Mouse (Mus musculus) liver, embryonic 13.5 days (tissue): ENCODE data around the gene Kcnk16. TPM values are rescaled to one million over a fixed set of nuclear protein-coding genes. Genes with fewer than 3 reads are reported as not detected.
A peak's percentile ranks its signal among the peaks of the same experiment; 100 is the strongest.

Experiments used
- ATAC-seq: fragments of 200-750 bp; cut with Nextera tagmentation; 2 replicates; pipeline ENCODE4 v1.8.0; 2017; ENCODE audit warnings: low read depth, mild to moderate bottlenecking, moderate number of reproducible peaks, moderate library complexity
- DNase-seq: peaks from one replicate; pipeline ENCODE4 v3.0.0; 2022
- H3K27ac ChIP-seq: fragments of 300-500 bp; sonication (generic); 2 replicates; pipeline ENCODE4 v1.5.1; 2015; ENCODE audit warnings: moderate library complexity, mild to moderate bottlenecking, inconsistent platforms
- H3K27me3 ChIP-seq: fragments of 300-500 bp; sonication (generic); 2 replicates; pipeline ENCODE4 v1.6.1; 2015; ENCODE audit warnings: mild to moderate bottlenecking, inconsistent platforms
- H3K36me3 ChIP-seq: fragments of 300-500 bp; sonication (generic); 2 replicates; pipeline ENCODE4 v1.6.1; 2015; ENCODE audit warnings: mild to moderate bottlenecking, inconsistent platforms
- H3K4me1 ChIP-seq: fragments of 300-500 bp; sonication (generic); replicated peaks from 2 replicates; pipeline ENCODE4 v1.6.1; 2015; ENCODE audit warnings: inconsistent platforms
- H3K4me2 ChIP-seq: fragments of 300-500 bp; sonication (generic); 2 replicates; pipeline ENCODE4 v1.6.1; 2015; ENCODE audit warnings: inconsistent platforms, mild to moderate bottlenecking, moderate library complexity
- H3K4me3 ChIP-seq: fragments of 300-500 bp; sonication (generic); replicated peaks from 2 replicates; pipeline ENCODE4 v1.5.1; 2015; ENCODE audit warnings: mild to moderate bottlenecking, inconsistent platforms
- H3K9ac ChIP-seq: fragments of 300-500 bp; sonication (generic); 2 replicates; pipeline ENCODE4 v1.6.1; 2015; ENCODE audit warnings: mild to moderate bottlenecking, inconsistent platforms
- H3K9me3 ChIP-seq: fragments of 300-500 bp; sonication (generic); replicated peaks from 2 replicates; pipeline ENCODE4 v1.6.1; 2016; ENCODE audit warnings: inconsistent platforms
- WGBS: fragments of 180-500 bp; shearing (Covaris S2); methylation state at CpG from one replicate; pipeline ENCODE4 v1.1.7; 2015; ENCODE audit not compliant: insufficient replicate concordance; 5-methylcytosine and 5-hydroxymethylcytosine counted together
- polyA plus RNA-seq: library from polyadenylated mRNA; unstranded; fragments of >200 nt; fragmentation: Nextera tagmentation; extraction: Ambion mirVana; gene quantifications from 2 replicates; pipeline ENCODE4 v1.2.1, GENCODE M21; 2015

Kcnk16 gene
- polyA plus RNA-seq, 1 experiment from 2014 or later: 4.6 TPM

DNA sequence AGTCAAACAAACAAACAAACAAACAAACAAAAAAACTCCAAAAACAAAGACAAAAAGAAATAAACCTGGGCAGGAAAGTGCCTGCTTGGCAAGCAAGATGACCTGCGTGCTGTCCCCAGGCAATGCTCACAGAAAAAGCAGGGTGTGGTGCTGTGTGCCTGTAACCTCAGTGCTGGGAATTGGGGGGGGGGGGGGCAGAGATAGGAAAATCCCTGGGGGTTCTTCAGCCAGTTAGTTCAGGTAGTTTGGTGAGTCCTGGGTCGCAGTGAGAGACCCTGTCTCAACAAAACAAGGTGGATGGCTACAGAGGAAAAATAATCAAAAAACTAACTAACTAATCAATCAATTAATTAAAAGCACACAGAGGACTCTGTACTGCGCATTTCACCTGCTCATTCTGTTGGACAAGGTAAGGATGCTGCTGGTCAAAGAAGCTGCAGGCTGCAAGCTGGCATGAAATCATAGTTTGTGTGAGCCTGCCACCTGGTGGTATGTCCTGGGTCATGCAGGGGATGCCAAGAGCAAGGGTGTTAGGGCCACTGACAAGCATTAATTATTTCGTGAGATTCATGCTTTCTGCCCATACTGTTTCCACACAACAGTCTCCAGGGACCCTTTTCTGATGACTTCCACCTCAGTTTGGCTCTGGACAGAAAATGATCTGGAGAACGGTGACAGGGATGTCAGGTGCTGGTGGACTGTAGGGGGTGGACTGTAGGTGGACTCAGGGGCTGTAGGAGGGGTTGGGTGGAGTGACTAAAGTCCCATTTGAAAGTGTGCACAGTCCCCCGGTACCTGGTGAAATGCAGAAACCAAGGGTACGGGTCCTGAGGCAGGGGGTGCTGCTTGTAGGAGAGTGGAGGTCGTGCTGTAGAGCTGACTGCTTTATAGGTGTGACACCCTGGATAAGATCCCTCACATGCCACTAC is 10.6 kb downstream of the Kcnk16 start:
- ATAC-seq: 0 out of 2 replicates have a peak, but pooled peaks have one; percentile 15
- no peaks in the 10 kb centered on the region for H3K9me3 ChIP-seq
- DNase-seq: peak; percentile 52
- WGBS: 34% methylated on average over 8 of the region's 8 CpGs
- no peak overlapping the region for H3K4me3 ChIP-seq
- no peaks in the 10 kb centered on the region for H3K4me1 ChIP-seq
- no peak overlapping the region for H3K27ac ChIP-seq
- H3K9ac ChIP-seq: no peak overlapping the region
- no peak overlapping the region for H3K4me2 ChIP-seq
- no peaks in the 10 kb centered on the region for H3K27me3 ChIP-seq
- no peaks in the 10 kb centered on the region for H3K36me3 ChIP-seq

DNA sequence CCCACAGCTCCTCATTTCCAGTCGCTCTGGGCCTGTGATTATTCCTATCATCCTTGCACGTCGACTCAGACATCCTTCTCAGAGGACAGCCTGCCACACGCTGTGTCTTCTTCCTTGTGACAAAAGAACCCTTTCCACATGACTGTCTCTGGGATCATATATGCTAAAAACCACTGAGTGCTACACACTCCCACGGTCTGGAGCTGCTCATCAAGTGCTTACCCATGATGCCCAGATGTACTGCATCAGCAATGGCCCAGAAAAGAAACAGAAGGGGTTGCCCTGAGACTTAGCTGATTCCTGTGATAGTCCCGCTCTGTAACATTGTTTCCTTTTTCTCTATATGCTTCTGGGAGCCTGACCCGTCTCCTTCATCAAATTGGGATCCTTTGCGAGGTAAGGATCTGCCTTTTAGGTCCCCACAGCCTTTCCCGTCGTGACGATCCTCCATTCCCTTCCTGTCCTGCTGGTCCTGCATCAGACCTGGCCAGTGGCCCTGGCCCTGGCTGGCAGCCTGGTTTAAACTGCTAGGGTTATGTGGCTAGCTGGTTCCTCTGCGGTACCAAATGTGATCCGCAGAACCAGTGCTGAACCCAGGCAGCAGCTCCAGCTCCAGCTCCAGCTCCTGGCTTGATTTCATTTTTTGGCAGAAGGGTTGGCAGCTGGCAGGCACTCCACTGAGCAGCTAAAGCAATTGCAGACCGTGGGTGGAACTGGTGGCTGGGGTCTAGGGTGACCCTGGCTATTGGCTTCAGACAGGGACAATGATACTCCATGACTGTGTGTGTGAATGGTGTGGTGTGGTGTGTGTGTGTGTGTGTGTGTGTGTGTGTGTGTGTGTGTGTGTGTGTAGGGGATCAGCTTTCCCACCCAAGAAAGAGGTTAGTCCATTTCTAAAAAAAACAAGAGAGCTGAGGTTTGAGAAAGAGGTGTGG is 18.5 kb downstream of the Kcnk16 start:
- no peaks in the 10 kb centered on the region for H3K27me3 ChIP-seq
- no peak overlapping the region for H3K4me2 ChIP-seq
- DNase-seq: no peak
- no peaks in the 10 kb centered on the region for H3K4me1 ChIP-seq
- no peak for ATAC-seq
- H3K9me3 ChIP-seq: no peaks in the 10 kb centered on the region
- H3K36me3 ChIP-seq: no peaks in the 10 kb centered on the region
- no peak overlapping the region for H3K27ac ChIP-seq
- no peak overlapping the region for H3K4me3 ChIP-seq
- no peak overlapping the region for H3K9ac ChIP-seq
- 63% methylated on average over 14 of the region's 14 CpGs for WGBS

DNA sequence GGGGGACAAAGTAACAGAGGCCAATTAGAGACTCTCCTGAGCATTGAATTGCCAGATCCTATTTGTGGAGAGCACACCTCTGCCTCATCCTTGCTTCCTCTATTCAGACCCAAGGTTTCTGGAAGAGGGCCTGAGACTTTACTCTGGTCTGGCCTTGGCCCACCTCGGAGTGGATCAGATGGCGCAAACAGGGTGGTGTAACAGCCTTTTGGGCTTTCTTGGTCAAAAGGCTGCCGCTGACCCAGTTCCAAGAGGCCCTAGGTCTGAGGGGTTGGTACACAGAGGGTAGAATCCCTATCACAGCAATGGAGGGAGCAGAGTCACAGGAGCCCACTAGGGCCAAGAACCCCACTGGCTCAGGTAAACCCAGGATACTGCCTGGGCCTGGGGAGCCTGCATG is 21.0 kb downstream of the Kcnk16 start:
- no peaks in the 10 kb centered on the region for H3K9me3 ChIP-seq
- DNase-seq (no peak), ATAC-seq (no peak)
- H3K4me2 ChIP-seq: no peak overlapping the region
- H3K4me1 ChIP-seq: no peaks in the 10 kb centered on the region
- no peaks in the 10 kb centered on the region for H3K36me3 ChIP-seq
- H3K9ac ChIP-seq: no peak overlapping the region
- H3K27ac ChIP-seq: no peak overlapping the region
- H3K4me3 ChIP-seq: no peak overlapping the region
- 64% methylated on average over 3 of the region's 3 CpGs for WGBS
- no peaks in the 10 kb centered on the region for H3K27me3 ChIP-seq

DNA sequence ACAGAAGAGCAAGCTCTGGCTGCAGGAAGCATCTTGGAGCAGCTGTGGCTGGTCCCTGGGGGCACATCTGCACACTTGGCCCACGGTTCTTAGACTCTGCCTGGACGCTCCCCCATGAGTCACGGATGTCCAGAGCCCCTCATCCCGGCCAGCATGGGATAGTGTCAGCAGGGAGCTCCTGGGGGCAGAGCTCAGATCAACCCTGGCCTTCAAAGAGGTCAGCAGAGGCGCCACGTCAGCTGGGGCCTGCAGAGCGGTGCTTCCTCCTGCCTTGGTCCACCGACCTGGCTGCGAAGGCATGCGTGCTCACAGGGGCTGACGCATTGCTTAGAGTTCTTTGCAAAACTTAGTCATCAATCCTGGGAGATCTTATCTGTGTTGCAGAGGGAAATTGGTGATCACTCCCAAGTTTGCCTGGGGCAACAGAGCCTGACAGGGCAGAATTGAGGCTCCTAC is 22.2 kb downstream of the Kcnk16 start:
- 67% methylated on average over 11 of the region's 11 CpGs for WGBS
- no peak overlapping the region for H3K4me2 ChIP-seq
- no peaks in the 10 kb centered on the region for H3K9me3 ChIP-seq
- no peak for ATAC-seq
- no peak overlapping the region for H3K4me3 ChIP-seq
- no peaks in the 10 kb centered on the region for H3K27me3 ChIP-seq
- no peak overlapping the region for H3K9ac ChIP-seq
- H3K4me1 ChIP-seq: no peaks in the 10 kb centered on the region
- no peak for DNase-seq
- no peaks in the 10 kb centered on the region for H3K36me3 ChIP-seq
- H3K27ac ChIP-seq: no peak overlapping the region

DNA sequence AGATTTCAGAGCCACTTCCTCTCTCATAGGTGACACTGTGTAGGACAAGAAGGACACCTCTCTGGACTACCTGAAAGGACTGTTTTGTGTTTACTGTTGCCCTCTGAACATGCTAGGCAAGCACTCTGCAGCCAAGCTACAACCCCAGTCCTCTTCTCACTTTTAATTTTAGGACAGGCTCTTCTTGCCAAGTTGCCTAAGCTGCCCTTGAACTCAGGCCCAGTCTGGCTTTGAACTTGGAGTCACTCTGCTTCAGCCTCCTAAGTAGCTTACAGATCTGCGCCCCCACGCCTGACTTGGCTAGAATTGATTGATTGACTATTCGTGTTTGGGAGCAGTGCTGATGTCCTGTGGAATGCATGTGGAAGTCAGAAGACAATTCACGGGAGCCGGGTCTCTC is 23.1 kb downstream of the Kcnk16 start:
- H3K27ac ChIP-seq: no peak overlapping the region
- H3K36me3 ChIP-seq: no peaks in the 10 kb centered on the region
- H3K9ac ChIP-seq: no peak overlapping the region
- 72% methylated on average over 5 of the region's 5 CpGs for WGBS
- H3K4me3 ChIP-seq: no peak overlapping the region
- no peaks in the 10 kb centered on the region for H3K27me3 ChIP-seq
- ATAC-seq (no peak), DNase-seq (no peak)
- no peaks in the 10 kb centered on the region for H3K9me3 ChIP-seq
- H3K4me2 ChIP-seq: no peak overlapping the region
- H3K4me1 ChIP-seq: no peaks in the 10 kb centered on the region

DNA sequence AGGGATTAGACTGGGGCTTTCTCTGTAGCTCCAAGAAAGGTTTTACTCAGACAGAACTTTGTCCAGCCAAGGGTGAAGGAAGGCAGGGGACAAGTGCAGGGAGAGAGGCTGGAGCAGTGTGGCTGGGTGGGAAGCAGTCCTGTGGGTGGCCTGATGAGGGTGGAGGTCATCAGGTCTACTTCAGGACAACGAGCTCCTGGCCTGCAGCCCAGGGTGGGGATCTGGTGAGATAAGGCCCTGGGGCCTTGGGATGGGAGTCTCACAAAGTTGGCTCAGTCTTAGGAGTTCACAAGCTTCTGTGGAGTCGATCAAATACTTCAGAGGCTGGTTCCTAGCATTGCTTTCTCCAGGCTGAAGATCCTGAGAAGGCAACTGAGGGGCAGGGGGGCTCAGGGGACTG is 23.7 kb downstream of the Kcnk16 start:
- ATAC-seq: no peak
- Histone ChIP-seq H3K27me3 (no peaks in the 10 kb centered on the region), H3K27ac (no peak overlapping the region)

DNA sequence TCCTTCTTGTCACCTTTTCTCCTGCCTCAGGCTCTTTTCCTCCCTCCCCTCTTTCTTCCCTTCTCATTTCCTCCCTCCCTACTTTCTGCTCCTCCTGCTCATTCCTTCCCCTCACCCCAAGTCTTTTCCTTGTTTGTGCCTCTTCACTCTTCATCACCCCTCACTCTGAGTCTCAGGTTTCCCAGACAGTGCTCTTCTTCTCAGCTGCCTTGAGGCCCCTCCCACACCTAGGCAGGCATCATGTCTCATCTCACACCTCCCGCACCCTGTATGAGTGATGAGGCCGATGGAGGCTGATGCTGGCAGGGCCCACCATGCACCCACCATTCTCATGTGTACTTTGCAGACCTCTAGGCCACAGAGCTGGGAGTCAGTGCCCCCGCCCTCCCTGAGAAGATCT is 25.8 kb downstream of the Kcnk16 start:
- no peak overlapping the region for H3K4me2 ChIP-seq
- 71% methylated on average over 3 of the region's 3 CpGs for WGBS
- no peak overlapping the region for H3K9ac ChIP-seq
- DNase-seq (no peak), ATAC-seq (no peak)
- no peak overlapping the region for H3K4me3 ChIP-seq
- H3K27ac ChIP-seq: no peak overlapping the region
- H3K36me3 ChIP-seq: no peaks in the 10 kb centered on the region
- H3K27me3 ChIP-seq: no peaks in the 10 kb centered on the region
- no peaks in the 10 kb centered on the region for H3K9me3 ChIP-seq
- no peaks in the 10 kb centered on the region for H3K4me1 ChIP-seq

More for the DNA sequence above, 23.7 kb downstream of the Kcnk16 start:
- WGBS: 22% methylated on average over 2 of the region's 2 CpGs
- Histone ChIP-seq H3K4me3 (no peak overlapping the region), H3K9me3 (no peaks in the 10 kb centered on the region), H3K4me1 (no peaks in the 10 kb centered on the region), H3K4me2 (no peak overlapping the region), H3K9ac (no peak overlapping the region), H3K36me3 (no peaks in the 10 kb centered on the region)
- DNase-seq: no peak

DNA sequence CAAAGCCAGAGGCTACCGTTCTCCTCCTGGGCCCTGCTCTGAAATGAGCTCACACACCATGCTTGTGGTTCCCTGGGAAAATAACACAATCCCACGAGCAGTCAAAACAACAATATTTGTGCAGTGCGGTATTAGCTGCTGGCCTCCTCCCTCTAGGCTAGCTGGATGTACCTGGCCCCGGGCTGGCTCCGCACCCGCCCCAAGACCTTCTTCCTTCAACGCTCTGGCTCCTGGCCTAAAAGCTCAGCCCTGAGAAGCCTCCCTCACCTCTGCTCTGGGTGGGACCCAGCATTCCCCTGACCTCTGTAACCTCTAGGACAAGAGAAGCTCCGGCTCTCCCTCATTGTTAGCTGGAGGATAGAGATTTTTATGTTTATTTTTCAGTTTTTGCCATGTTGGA is 26.5 kb downstream of the Kcnk16 start:
- no peaks in the 10 kb centered on the region for H3K27me3 ChIP-seq
- H3K27ac ChIP-seq: no peak overlapping the region
- ATAC-seq: no peak
- no peaks in the 10 kb centered on the region for H3K36me3 ChIP-seq
- H3K9ac ChIP-seq: no peak overlapping the region
- no peak overlapping the region for H3K4me2 ChIP-seq
- H3K9me3 ChIP-seq: no peaks in the 10 kb centered on the region
- H3K4me3 ChIP-seq: no peak overlapping the region
- WGBS: 71% methylated on average over 8 of the region's 8 CpGs
- no peak for DNase-seq
- no peaks in the 10 kb centered on the region for H3K4me1 ChIP-seq

DNA sequence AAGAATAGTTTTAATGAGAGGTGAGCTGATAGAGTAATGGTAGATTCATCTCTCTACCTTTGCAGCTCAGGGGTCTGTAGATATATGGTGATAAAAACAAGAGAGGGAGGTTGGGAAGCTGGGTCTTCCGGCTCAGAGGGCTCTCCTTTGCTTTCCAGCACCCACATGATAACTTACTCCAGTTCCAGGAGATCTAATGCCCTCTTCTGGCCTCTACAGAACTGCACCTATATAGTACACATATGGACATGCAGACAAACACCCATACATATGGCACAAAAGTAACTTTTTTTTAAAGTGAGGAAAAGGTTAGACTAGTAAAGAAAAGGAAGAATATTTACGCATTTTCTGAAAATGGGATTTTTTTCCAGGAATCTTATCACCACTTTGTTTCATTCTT is 34.6 kb downstream of the Kcnk16 start:
- 71% methylated on average over 2 of the region's 2 CpGs for WGBS
- no peak for ATAC-seq
- Histone ChIP-seq H3K27me3 (no peaks in the 10 kb centered on the region), H3K9me3 (no peaks in the 10 kb centered on the region), H3K36me3 (no peaks in the 10 kb centered on the region), H3K4me2 (no peak overlapping the region), H3K4me1 (no peaks in the 10 kb centered on the region; the same call in 1 of the 2 replicates), H3K27ac (no peak overlapping the region), H3K9ac (no peak overlapping the region), H3K4me3 (no peak overlapping the region)
- no peak for DNase-seq

DNA sequence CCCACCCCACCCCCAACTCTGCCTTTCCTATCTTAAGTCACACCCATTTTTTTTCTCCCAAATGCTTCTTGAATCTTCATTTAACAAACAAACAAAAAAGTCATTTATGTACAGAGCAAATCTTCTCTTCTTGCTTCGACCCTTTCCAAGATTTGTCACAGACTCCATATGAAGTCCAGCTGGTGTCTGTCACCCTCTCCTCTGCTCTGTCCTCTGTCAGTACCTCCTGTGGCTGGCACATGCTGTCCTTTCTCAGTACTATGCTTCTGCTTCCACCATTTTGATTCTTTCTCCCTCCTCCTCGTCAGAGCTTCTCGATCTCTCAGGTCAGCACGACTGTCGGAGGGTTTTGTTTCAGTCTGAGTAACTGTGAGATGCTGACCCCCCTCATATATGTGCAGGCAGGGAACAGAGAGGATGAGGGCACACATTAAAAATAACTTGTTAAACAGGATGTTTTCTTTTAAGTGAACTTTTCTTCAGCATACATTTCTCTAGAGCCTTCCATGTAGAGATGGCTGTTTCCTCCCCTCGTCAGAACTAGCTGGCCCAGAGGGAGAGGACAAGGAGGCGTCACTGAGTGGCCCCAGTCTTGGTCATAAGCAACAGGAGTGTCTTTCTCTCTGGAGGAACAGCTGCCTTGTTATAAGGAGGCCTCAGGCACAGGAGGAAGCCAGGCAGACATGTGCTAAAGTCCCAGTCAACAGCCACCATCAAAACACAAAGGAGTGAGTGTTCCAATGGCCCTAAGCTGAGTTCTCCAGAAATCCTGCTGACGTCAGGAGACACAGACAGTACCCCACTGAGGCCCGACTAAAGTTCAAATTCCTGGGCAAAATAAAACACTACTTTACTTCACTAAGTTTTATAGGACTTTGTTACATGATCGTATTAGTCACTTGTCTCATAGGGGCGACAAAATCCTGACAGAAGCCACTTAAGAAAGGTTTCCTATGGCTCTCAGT is 35.7 kb downstream of the Kcnk16 start:
- Histone ChIP-seq H3K27ac (no peak overlapping the region), H3K4me3 (no peak overlapping the region), H3K4me1 (peaks cover 4% of the 10 kb centered on the region), H3K4me2 (no peak overlapping the region), H3K36me3 (no peaks in the 10 kb centered on the region), H3K9me3 (no peaks in the 10 kb centered on the region), H3K9ac (no peak overlapping the region), H3K27me3 (no peaks in the 10 kb centered on the region)
- ATAC-seq (no peak), DNase-seq (no peak)
- WGBS: 65% methylated on average over 11 of the region's 11 CpGs
